Mouse (Mus musculus): ENCODE results near the gene Olfr924. TPM values are rescaled to one million over a fixed set of nuclear protein-coding genes. Genes with fewer than 3 reads are reported as not detected.

Gene Olfr924
- polyA plus RNA-seq (2017; shearing (Covaris generic)), result not detected

GRCm38 (mm10) chr9:38844149-38844548 lies at the start of gene Olfr924:
TSS of gene Olfr924 (plus strand) at chr9:38844449.

DNA sequence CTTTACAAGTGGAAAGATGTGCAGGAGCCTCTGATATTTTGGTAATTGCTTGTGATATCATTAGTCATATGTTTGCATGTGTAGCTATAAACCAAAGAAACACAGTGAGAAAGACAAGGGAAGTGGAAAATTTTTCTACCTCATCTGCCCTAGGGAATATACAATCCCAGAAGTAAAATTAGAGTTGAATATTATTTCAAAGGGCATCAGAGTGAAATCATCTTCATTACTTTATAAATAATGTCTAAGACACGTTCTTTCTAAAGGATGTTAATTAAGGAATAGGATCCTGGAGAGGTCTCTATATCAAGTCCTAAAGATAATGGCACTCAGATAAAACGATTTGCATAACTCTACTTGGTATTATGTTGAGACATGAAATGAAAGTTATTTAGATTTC lies 29.9 kb upstream of the Olfr924 start, which contains the start of gene Olfr922:
Olfr922 (plus strand) TSS at position 301 of the 400 bp plus-strand sequence.

DNA sequence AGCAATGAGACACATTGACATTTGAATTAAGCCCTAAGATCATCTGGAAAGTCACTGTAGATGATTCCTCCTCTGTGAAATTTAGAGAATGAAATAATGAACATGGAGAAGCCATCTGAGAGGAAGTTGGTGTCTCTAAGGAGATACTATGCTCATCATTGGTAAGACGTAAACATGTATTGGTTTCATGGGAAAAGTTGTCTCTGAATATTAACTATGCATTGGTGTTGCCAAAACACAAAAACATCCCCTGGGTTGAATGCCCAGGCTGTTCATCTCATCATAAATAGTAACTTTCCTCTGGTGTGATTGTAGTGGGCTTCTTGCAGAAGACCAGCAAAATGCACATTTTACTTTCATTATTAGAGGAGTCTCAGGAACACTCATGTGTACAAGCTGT lies 18.0 kb upstream of the Olfr924 start, which contains the start of gene Olfr923:
Olfr923 (plus strand) TSS at position 301 of the 400 bp plus-strand sequence.

GRCm38 (mm10) chr9:38854760-38855159 lies 10.5 kb downstream of the Olfr924 start, which contains the start of gene Olfr26:
TSS of gene Olfr26 (plus strand) at chr9:38855060.

GRCm38 (mm10) chr9:38876826-38877225 lies 32.6 kb downstream of the Olfr924 start, which contains the start of gene Olfr926:
TSS of gene Olfr926 (plus strand) at chr9:38877126.

Other genes with a start within 250 kb of the Olfr924 start
- gene Olfr914, start 239.3 kb upstream of the Olfr924 start, polyA plus RNA-seq (2017; shearing (Covaris generic)), result not detected
- not detected for gene Olfr916, start 184.6 kb upstream of the Olfr924 start, polyA plus RNA-seq (2017; shearing (Covaris generic))
- gene Olfr917, start 178.6 kb upstream of the Olfr924 start, polyA plus RNA-seq (2017; shearing (Covaris generic)), result not detected
- gene Olfr918, start 169.8 kb upstream of the Olfr924 start, polyA plus RNA-seq (2017; shearing (Covaris generic)), result not detected
- not detected for gene Olfr919, start 140.8 kb upstream of the Olfr924 start, polyA plus RNA-seq (2017; shearing (Covaris generic))
- 61.8 TPM for gene Vwa5a, start 126.2 kb upstream of the Olfr924 start, polyA plus RNA-seq (2017; shearing (Covaris generic))
- not detected for gene Olfr920, start 92.2 kb upstream of the Olfr924 start, polyA plus RNA-seq (2017; shearing (Covaris generic))
- gene Olfr921, start 71.4 kb upstream of the Olfr924 start, polyA plus RNA-seq (2017; shearing (Covaris generic)), result not detected
- gene Olfr922, start 29.8 kb upstream of the Olfr924 start, polyA plus RNA-seq (2017; shearing (Covaris generic)), result not detected
- gene Olfr923, start 17.9 kb upstream of the Olfr924 start, polyA plus RNA-seq (2017; shearing (Covaris generic)), result not detected
- gene Olfr26, start 10.6 kb downstream of the Olfr924 start, polyA plus RNA-seq (2017; shearing (Covaris generic)), result not detected
- gene Olfr926, start 32.7 kb downstream of the Olfr924 start, polyA plus RNA-seq (2017; shearing (Covaris generic)), result not detected
- gene Olfr930, start 85.4 kb downstream of the Olfr924 start, polyA plus RNA-seq (2017; shearing (Covaris generic)), result not detected
- 0.09 TPM for gene Olfr933, start 127.9 kb downstream of the Olfr924 start, polyA plus RNA-seq (2017; shearing (Covaris generic))
- gene Olfr934, start 143.9 kb downstream of the Olfr924 start, polyA plus RNA-seq (2017; shearing (Covaris generic)), result not detected
- gene Olfr935, start 155.2 kb downstream of the Olfr924 start, polyA plus RNA-seq (2017; shearing (Covaris generic)), result not detected
- gene Olfr146, start 178.9 kb downstream of the Olfr924 start, polyA plus RNA-seq (2017; shearing (Covaris generic)), result not detected
- gene Olfr937, start 220.5 kb downstream of the Olfr924 start, polyA plus RNA-seq (2017; shearing (Covaris generic)), result not detected
- not detected for gene Olfr938, start 234.4 kb downstream of the Olfr924 start, polyA plus RNA-seq (2017; shearing (Covaris generic))

All from activated CD4-positive, CD25-positive, alpha-beta regulatory T cell, adult 9 weeks (primary cell).